Mouse (Mus musculus) CD4-positive, CD25-positive, alpha-beta regulatory T cell, adult 2 months (primary cell): ENCODE results near the gene Syn3.

Experiments
- DNase-seq: peaks from one replicate; pipeline ENCODE4 v3.0.0-alpha.2; 2012; ENCODE audit warnings: low read depth, low spot score

Gene Syn3

GRCm38 (mm10) chr10:86310527-86310926 is 188.2 kb downstream of the Syn3 start:
- no peak for DNase-seq

DNA sequence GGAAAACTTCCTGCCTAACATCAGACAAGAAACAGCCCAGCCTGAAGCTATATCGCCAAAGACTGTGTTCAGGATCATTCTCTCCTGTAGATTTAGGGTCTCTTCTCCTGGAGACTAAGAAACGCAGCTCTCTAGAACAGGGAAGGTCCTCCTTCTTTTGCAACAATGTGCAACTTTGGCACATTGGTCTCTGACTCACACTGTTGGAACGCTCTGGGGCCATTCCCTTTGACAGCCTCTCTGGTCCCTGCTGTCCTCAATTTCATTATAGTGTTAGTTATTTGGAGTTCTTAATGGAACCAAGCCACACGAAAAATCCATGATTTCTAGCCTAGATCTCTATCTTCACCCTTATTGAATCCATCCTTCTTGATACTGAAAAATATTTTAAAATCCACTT is 191.5 kb downstream of the Syn3 start:
- DNase-seq: no peak

- no peak for DNase-seq
Measured at GRCm38 (mm10) chr10:86304583-86304982, 194.1 kb downstream of the Syn3 start.

GRCm38 (mm10) chr10:86303495-86303876 is 195.2 kb downstream of the Syn3 start:
- no peak for DNase-seq

DNA sequence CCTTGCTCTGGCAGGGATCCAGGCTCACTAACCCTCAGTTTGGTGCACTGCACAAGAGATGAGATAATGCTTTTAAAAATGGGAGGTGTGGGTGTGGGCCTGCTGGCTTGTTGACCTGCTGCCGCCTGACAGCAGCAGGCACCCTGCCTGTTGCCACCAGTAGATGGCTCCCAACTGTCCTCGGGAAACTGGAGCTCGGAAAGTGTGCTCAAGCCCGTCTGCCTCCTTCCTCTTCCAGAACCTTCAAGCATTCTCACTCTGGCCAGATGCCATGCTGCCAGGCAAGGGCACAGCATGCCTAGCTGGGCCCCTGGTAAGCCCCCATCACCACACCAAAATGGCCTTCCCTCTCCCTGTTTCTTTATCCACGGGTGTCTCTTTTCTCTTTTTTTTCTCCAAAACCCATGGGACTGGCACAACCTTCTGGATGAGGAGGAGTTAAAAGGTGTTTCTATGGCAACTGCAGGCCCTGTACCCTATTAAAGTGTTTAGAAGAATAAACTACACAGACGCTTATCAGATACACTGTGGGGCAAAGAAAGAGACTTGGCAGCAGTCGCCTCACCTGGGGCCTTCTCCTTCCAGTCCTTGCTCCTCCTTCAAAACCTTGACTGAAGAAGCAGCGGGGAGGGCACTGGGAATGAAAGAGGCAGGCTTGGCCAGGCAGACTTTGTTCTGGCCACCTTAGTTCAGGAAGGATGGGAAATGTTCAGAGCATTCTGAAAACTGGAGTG is 195.8 kb downstream of the Syn3 start:
- DNase-seq: peak; percentile 7

DNA sequence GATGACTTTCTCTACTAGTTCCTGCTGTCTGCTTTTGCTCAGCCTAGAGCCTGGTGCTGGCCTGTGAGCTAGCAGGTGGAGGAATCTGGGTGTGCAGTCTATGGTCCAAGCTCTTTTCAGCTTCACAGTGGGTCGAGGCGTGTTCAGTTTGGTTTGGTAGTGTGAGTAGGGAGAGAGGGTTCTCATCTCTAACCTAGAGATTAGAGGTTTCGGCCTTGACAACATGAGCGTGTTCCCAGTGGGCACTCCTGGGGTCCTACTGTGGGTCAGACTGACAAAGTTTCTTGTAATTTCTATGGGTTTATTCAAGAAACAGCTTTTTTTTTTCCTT is 196.4 kb downstream of the Syn3 start:
- DNase-seq: no peak

DNA sequence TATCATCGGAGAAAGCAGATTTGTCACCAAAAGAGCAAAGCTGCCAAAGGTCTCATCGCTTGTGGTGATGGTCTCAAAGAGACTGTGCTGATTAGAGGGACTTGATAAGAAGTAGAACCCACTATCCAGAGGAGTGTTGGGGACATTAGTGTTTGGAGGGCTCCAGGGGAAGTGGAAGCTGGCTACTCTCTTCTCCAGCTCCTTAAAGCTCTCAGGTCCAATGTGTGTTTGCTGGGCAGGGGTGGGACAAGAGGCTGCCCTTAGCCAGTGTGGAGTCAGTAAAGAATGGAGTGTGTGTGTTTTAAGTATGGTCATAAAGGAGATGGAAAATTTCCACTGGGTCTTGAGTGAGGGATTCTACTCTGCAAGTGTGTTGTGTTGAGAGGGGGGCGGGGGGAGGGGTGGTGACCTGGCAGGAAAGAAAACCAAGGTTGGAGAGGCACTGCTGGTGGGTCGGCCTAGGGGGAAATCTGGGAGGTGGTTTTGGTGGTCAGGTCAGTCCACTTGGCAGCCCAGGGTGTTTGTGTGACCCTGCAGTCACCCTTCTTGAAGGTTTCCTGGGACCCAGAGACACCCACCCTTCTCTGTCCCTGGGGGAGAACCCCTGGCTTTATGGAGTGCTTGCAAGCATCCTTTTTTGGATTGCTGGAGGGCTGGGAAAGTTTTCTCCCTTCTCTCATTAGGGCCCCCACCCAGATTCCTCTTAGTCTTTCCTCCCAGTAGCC is 196.9 kb downstream of the Syn3 start:
- no peak for DNase-seq

DNA sequence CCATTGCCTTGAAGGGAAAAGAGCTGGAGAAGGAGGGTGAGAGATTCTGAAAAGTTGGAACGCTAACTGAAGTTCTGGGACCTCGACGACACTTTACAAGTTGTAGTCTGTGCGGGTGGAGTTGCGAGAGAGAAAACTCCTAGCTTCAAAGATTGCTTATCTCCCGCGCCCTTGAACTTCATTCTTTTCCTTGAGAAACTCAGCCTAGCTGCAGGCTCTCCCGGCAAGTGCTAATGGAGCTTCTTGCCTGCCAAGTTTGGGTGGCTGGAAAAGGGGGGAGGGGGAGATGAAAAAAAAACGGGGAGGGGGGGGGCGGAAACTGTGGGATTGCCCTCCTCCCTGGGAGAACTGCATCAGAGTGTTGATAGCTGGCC is 197.6 kb downstream of the Syn3 start:
- DNase-seq: no peak

GRCm38 (mm10) chr10:86300293-86301116 is 198.2 kb downstream of the Syn3 start, which contains the start of gene Timp3:
Timp3 (plus strand) TSS chr10:86300372.
- DNase-seq: no peak

DNA sequence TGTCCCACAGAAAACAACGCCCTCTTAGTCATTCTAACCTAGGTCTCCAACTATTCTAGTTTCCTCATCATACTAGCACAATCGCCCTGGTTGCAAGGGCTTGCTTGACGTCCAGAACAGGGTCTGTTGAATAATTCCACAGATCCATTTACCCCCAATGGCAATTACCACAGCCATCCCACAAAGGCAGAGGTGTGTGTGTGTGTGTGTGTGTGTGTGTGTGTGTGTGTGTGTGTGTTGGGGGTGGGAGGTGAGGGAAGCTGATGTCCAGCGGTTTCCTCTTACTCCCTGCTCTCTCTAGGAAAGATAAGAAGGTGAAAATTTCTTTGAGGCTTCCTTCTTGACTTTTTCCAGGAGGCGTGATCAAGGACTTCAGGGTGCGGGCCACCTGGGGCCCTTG is 198.9 kb downstream of the Syn3 start:
- no peak for DNase-seq

DNA sequence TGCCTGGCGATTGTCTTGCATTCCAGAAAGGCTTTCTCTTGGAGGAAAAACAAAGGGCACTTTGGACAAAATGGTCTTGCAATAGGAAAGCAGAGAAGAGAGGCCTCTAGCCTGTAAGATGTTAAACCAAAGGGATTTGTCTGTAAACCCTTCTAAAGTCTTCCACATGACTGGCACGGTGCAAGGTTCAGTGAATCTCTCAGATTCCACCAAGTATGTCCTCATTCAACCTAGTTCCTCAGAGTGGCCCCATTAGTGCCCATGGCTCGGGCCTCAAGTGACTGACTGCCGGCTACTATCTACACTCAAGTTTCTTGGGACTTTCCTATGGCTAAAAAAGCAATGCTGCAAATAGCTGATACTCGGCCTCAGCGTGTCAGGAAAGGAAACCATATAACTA is 200.4 kb downstream of the Syn3 start:
- DNase-seq: no peak

DNA sequence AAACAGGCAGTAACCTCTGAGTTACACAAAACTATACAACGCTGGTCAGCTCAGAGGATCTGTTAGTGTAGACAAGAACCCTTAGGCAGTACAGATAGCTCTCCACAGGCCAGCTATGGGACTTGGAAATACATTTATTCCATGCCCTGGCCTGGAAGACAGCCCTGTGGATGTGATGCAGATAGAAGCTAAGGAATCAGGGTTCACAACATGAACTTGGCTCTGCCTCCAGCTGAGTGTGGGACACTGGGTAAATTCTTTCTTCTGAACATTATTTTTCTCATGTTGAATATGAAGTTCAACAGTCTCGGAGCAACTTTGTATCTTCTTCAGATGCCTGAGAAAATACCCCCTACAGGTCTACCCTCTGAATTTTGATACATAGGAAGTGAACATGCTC is 201.4 kb downstream of the Syn3 start:
- DNase-seq: no peak

DNA sequence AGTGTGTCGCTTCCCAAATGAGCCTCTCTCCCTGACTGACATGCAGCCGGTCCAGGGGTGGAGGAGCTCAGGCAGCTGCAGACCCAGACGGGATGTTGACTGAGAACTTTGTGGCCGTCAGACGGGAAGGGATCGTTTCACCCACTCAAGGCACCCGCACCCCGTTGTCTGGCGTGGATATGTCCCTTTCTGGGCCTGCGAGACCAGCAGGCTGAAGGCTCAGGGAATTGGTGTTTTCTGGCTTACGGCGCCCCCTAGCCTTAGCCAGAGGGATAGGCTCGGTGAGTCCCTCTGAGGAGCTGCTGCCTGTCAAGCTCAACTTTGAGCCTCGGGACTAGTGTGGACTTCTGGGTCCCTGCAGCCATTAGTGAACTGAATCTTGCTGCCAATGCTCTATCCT is 202.6 kb downstream of the Syn3 start:
- DNase-seq: peak; percentile 56

DNA sequence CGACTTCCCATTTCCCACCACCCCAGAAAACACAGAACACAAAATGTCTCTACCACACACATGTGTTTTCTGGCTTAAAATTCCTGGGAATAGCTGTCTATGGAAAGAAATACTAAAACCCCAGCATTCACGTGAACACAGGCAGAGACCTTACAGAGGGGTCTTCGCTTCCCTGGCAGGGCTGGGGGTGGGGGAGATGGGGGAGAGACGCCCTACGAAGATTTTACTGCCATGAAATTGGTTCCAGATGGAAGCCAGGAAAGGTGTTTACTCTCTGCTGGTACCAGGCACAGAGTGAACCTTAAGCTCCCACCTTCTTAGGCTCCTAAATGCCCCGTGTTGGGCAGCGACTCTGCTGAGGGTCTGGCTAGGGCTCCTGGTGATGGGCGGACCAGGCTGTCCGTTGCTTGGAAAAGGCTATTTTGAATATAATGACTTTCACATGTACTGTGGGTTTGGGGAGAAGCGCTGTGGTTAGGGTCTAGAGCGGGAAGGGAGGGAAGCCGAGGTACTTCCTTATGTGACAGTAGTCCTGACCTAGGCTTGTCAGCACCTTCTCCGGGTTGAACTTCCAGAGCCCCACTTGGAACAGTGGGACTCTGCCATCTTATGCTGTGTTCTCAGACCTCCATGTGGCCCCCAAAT is 203.1 kb downstream of the Syn3 start:
- DNase-seq: no peak

- DNase-seq: no peak
Measured at GRCm38 (mm10) chr10:86294599-86295365, 203.9 kb downstream of the Syn3 start.

GRCm38 (mm10) chr10:86293880-86294279 is 204.8 kb downstream of the Syn3 start:
- DNase-seq: no peak

GRCm38 (mm10) chr10:86290109-86290771 is 208.5 kb downstream of the Syn3 start:
- DNase-seq: no peak

GRCm38 (mm10) chr10:86286508-86286907 is 212.2 kb downstream of the Syn3 start:
- no peak for DNase-seq

- no peak for DNase-seq
Measured at GRCm38 (mm10) chr10:86281238-86281637, 217.5 kb downstream of the Syn3 start.

- DNase-seq: no peak
Measured at GRCm38 (mm10) chr10:86279579-86280168, 219.0 kb downstream of the Syn3 start.
